Mouse (Mus musculus) adrenal gland, adult 8-10 months (tissue): Measurements from ENCODE around the gene Trmt1l. TPM values are rescaled to one million over a fixed set of nuclear protein-coding genes. Genes with fewer than 3 reads are reported as not detected.
"Not testable (repeated sequence)": the region's sequence is repeated elsewhere in the genome, so short reads cannot be mapped to it uniquely, and the experiment has no call there.

Experiments
- DNase-seq: peaks from one replicate; pipeline ENCODE4 v3.0.0; 2022
- total RNA-seq, 4 experiments: library from RNA; stranded (reverse); gene quantifications; 2 replicates each; pipeline ENCODE4 v1.2.4; 2022

Gene Trmt1l
- total RNA-seq = 10 to 100 TPM; 28.0 to 37.7 (median 30.9) TPM

GRCm38 (mm10) chr1:151428263-151429221 lies at the start of gene Trmt1l, which contains the start of gene Swt1:
Gene Trmt1l, plus strand, starts transcription at chr1:151428542.
Gene Swt1, minus strand, starts transcription at chr1:151428455.
- DNase-seq = peak; percentile 99

GRCm38 (mm10) chr1:151390029-151390428 lies 38.3 kb upstream of the Trmt1l start:
- DNase-seq = no peak

- no peak for DNase-seq
Observed at GRCm38 (mm10) chr1:151409827-151410226, 18.5 kb upstream of the Trmt1l start.

GRCm38 (mm10) chr1:151422178-151422577 lies 6.2 kb upstream of the Trmt1l start:
- DNase-seq = no peak

- no peak for DNase-seq
Observed at GRCm38 (mm10) chr1:151426947-151427600, 1.3 kb upstream of the Trmt1l start.

- DNase-seq = no peak
Observed at GRCm38 (mm10) chr1:151427888-151428262, 467 bp upstream of the Trmt1l start.

GRCm38 (mm10) chr1:151429316-151429715 lies 974 bp downstream of the Trmt1l start:
- DNase-seq = no peak

GRCm38 (mm10) chr1:151435431-151435830 lies 7.1 kb downstream of the Trmt1l start:
- no peak for DNase-seq

- no peak for DNase-seq
Observed at GRCm38 (mm10) chr1:151449866-151450265, 21.5 kb downstream of the Trmt1l start.

GRCm38 (mm10) chr1:151450851-151451250 lies 22.5 kb downstream of the Trmt1l start:
- DNase-seq = no peak

GRCm38 (mm10) chr1:151451946-151452345 lies 23.6 kb downstream of the Trmt1l start:
- DNase-seq = no peak

GRCm38 (mm10) chr1:151457087-151457486 lies 28.7 kb downstream of the Trmt1l start:
- no peak for DNase-seq

- no peak for DNase-seq
Observed at GRCm38 (mm10) chr1:151461265-151461664, 32.9 kb downstream of the Trmt1l start.

- DNase-seq = no peak
Observed at GRCm38 (mm10) chr1:151464914-151465313, 36.6 kb downstream of the Trmt1l start.

GRCm38 (mm10) chr1:151466571-151466970 lies 38.2 kb downstream of the Trmt1l start:
- no peak for DNase-seq

- no peak for DNase-seq
Observed at GRCm38 (mm10) chr1:151471429-151471828, 43.1 kb downstream of the Trmt1l start.

GRCm38 (mm10) chr1:151472386-151472785 lies 44.0 kb downstream of the Trmt1l start:
- not testable (repeated sequence) for DNase-seq

GRCm38 (mm10) chr1:151482497-151482896 lies 54.2 kb downstream of the Trmt1l start:
- DNase-seq = no peak

- DNase-seq = no peak
Observed at GRCm38 (mm10) chr1:151483568-151483967, 55.2 kb downstream of the Trmt1l start.

GRCm38 (mm10) chr1:151484754-151485153 lies 56.4 kb downstream of the Trmt1l start:
- no peak for DNase-seq

- DNase-seq = no peak
Observed at GRCm38 (mm10) chr1:151489806-151490205, 61.5 kb downstream of the Trmt1l start.

- DNase-seq = no peak
Observed at GRCm38 (mm10) chr1:151492419-151492818, 64.1 kb downstream of the Trmt1l start.

GRCm38 (mm10) chr1:151493826-151494225 lies 65.5 kb downstream of the Trmt1l start:
- no peak for DNase-seq

GRCm38 (mm10) chr1:151494711-151495110 lies 66.4 kb downstream of the Trmt1l start:
- DNase-seq = no peak
